Mouse (Mus musculus) E14TG2a.4 (cell line): ENCODE data around the gene Mgst3.

ENCODE experiments used
- CTCF ChIP-seq: conservative IDR thresholded peaks from 2 replicates; pipeline ENCODE4 v1.5.1; 2014; ENCODE audit warnings: low read length
- POU5F1 ChIP-seq: IDR thresholded peaks from 2 replicates; pipeline ENCODE4 v1.6.1; 2014; ENCODE audit warnings: low read length, borderline replicate concordance

- TF ChIP-seq CTCF: no peak
- no peak for TF ChIP-seq POU5F1
These were observed 13.4 kb downstream of the Mgst3 start for GRCm38 (mm10) chr1:167380223-167380622.
